ENCODE assay signal across 16 mouse cellular contexts in the genomic region with DNA sequence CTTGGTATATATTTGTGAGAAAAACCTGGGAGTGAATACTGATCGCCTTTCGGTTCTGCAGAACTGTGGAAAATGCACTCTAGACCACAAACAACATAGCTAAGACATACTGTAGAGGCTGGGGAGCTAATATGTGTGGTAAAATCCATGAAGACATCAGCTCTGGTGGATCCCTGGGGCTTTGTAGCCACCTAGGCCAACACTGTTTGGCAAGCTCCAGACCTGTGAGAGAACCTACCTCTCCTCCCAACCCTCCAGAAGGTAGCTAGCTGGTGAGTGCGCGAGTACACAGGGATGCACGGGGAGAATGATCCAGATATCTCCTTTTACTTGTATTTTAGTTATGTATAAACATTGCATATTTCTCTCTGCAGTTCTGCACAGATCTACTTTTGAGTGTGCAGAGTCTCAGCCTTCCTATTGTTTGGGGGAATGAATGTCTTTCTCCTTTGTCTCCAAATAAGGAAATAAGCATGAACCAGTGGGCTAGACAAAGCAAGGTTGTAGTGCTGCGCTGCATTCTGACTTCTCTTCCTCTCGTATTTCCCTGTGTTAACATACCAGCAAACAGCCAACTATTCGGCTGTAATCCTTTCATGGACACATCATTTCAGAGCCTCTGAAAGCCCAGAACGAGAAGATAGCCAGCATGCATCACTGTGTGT.
DNase-seq lines count a peak whose midpoint lies in the region; ATAC-seq and TF ChIP-seq lines count a peak whose summit lies in the region.
"Had no signal": no experiment of that assay in that cellular context is flagged by ENCODE, and none has a peak within 500 bp of the region (broad histone marks: within the 10 kb centered on the region; RNA-seq: fewer than 3 reads in every experiment).

No protein-coding gene starts in this region.

- H3K4me2 ChIP-seq in forebrain, embryonic 15.5 days (replicated peaks), result no peak overlapping the region
- H3K4me2 ChIP-seq in forebrain, embryonic 13.5 days, result no peak overlapping the region
- H3K4me2 ChIP-seq in lung, embryonic 14.5 days, result no peak overlapping the region
- H3K4me2 ChIP-seq in intestine, embryonic 15.5 days (replicated peaks), result no peak overlapping the region
- H3K4me2 ChIP-seq: heart, embryonic 11.5 days; hindbrain, embryonic 15.5 days; kidney, embryonic 15.5 days; midbrain, embryonic 13.5 days; neural tube, embryonic 13.5 days had no signal

- no peak for TF ChIP-seq POLR2A in lung, adult 2 months (IDR thresholded peaks at IDR 0.05; ENCODE audit: borderline replicate concordance, extremely low read depth, low read depth, low read length)
- no peak for TF ChIP-seq POLR2A in cerebellum, adult 2 months (IDR thresholded peaks at IDR 0.05; ENCODE audit: borderline replicate concordance, insufficient read depth, low read length)

- H3K36me3 ChIP-seq in forebrain, embryonic 15.5 days, result 0 out of 2 replicates have a peak, but pooled peaks cover 13% of the 10 kb centered on the region
- H3K36me3 ChIP-seq in forebrain, embryonic 13.5 days (ENCODE audit: poor library complexity, severe bottlenecking), result peaks cover 22% of the 10 kb centered on the region
- H3K36me3 ChIP-seq in lung, embryonic 14.5 days (ENCODE audit: insufficient read depth), result peaks cover 30% of the 10 kb centered on the region
- H3K36me3 ChIP-seq in intestine, embryonic 15.5 days, result 0 out of 2 replicates have a peak, but pooled peaks cover 3% of the 10 kb centered on the region

- no peaks in the 10 kb centered on the region for H3K27me3 ChIP-seq in forebrain, embryonic 15.5 days
- H3K27me3 ChIP-seq in forebrain, embryonic 13.5 days, result no peaks in the 10 kb centered on the region
- no peaks in the 10 kb centered on the region for H3K27me3 ChIP-seq in lung, embryonic 14.5 days (ENCODE audit: insufficient read depth, low read length)
- H3K27me3 ChIP-seq in cerebellum, adult 2 months (ENCODE audit: control insufficient read depth, insufficient read depth, low read length), result no peaks in the 10 kb centered on the region
- H3K27me3 ChIP-seq in intestine, embryonic 15.5 days (replicated peaks), result no peaks in the 10 kb centered on the region
- H3K27me3 ChIP-seq: hindbrain, embryonic 15.5 days; kidney, embryonic 15.5 days; midbrain, embryonic 13.5 days; neural tube, embryonic 13.5 days had no signal

- no peak overlapping the region for H3K4me3 ChIP-seq in forebrain, embryonic 15.5 days
- no peak overlapping the region for H3K4me3 ChIP-seq in forebrain, embryonic 13.5 days
- no peak overlapping the region for H3K4me3 ChIP-seq in lung, embryonic 14.5 days (ENCODE audit: low read depth, low read length)
- no peak overlapping the region for H3K4me3 ChIP-seq in lung, adult 2 months (replicated peaks; ENCODE audit: extremely low read depth, low read depth, low read length)
- H3K4me3 ChIP-seq in cerebellum, adult 2 months (replicated peaks; ENCODE audit: insufficient read depth, low read depth, low read length), result no peak overlapping the region
- H3K4me3 ChIP-seq in intestine, embryonic 15.5 days (replicated peaks), result no peak overlapping the region
- H3K4me3 ChIP-seq: gastrocnemius, adult 2 months; hindbrain, embryonic 15.5 days; kidney, embryonic 15.5 days; midbrain, embryonic 13.5 days; neural tube, embryonic 13.5 days had no signal

- 85% methylated on average over 9 of the region's 9 CpGs for WGBS in forebrain, embryonic 15.5 days
- 82% methylated on average over 9 of the region's 9 CpGs for WGBS in forebrain, embryonic 13.5 days
- WGBS in lung, embryonic 14.5 days, result 63% methylated on average over 9 of the region's 9 CpGs
- WGBS in lung, adult 2 months, result 63% methylated on average over 9 of the region's 9 CpGs
- 58% methylated on average over 9 of the region's 9 CpGs for WGBS in cerebellum, adult 2 months
- 61% methylated on average over 9 of the region's 9 CpGs for WGBS in intestine, embryonic 15.5 days

- H3K9ac ChIP-seq in forebrain, embryonic 15.5 days (replicated peaks), result no peak overlapping the region
- no peak overlapping the region for H3K9ac ChIP-seq in forebrain, embryonic 13.5 days
- H3K9ac ChIP-seq in lung, embryonic 14.5 days, result no peak overlapping the region
- H3K9ac ChIP-seq in intestine, embryonic 15.5 days, result no peak overlapping the region
- H3K9ac ChIP-seq: hindbrain, embryonic 15.5 days; kidney, embryonic 15.5 days; midbrain, embryonic 13.5 days; neural tube, embryonic 13.5 days had no signal

- DNase-seq in lung, embryonic 14.5 days, result peak; percentile 49
- DNase-seq in lung, adult 2 months, result no peak
- peak; percentile 42 to 69 for DNase-seq in cerebellum, adult 2 months
- no peak for DNase-seq in thymus, postnatal 25 days
- DNase-seq in ovary, postnatal 36 days (ENCODE audit: low spot score), result no peak
- DNase-seq: adrenal gland, postnatal 10 days; B cell, adult 2 months; gastrocnemius, adult 2 months had no signal

- TF ChIP-seq CTCF in lung, embryonic 14.5 days (IDR thresholded peaks at IDR 0.05; ENCODE audit: low read depth), result no peak
- no peak for TF ChIP-seq CTCF in lung, adult 2 months (IDR thresholded peaks at IDR 0.05; ENCODE audit: insufficient read depth, low read length)
- no peak for TF ChIP-seq CTCF in cerebellum, adult 2 months (IDR thresholded peaks at IDR 0.05; ENCODE audit: borderline replicate concordance, insufficient read depth, low read depth, low read length)

- H3K27ac ChIP-seq in forebrain, embryonic 15.5 days (replicated peaks), result 0 out of 2 replicates have a peak overlapping the region, but pooled peaks have one; percentile 6
- no peak overlapping the region for H3K27ac ChIP-seq in forebrain, embryonic 13.5 days
- no peak overlapping the region for H3K27ac ChIP-seq in lung, embryonic 14.5 days (ENCODE audit: low read depth)
- H3K27ac ChIP-seq in cerebellum, adult 2 months (ENCODE audit: insufficient read depth, low read length), result no peak overlapping the region
- H3K27ac ChIP-seq in intestine, embryonic 15.5 days, result peak overlapping the region; percentile 80
- H3K27ac ChIP-seq: gastrocnemius, adult 2 months; kidney, embryonic 15.5 days; midbrain, embryonic 13.5 days; neural tube, embryonic 13.5 days had no signal

- ATAC-seq in forebrain, embryonic 15.5 days (replicated peaks), result no peak
- no peak for ATAC-seq in forebrain, embryonic 13.5 days
- ATAC-seq in lung, embryonic 14.5 days (ENCODE audit: insufficient read depth), result no peak
- ATAC-seq in intestine, embryonic 15.5 days, result peak; percentile 27
- ATAC-seq: midbrain, embryonic 13.5 days had no signal

- no peaks in the 10 kb centered on the region for H3K9me3 ChIP-seq in forebrain, embryonic 15.5 days
- no peaks in the 10 kb centered on the region for H3K9me3 ChIP-seq in forebrain, embryonic 13.5 days (replicated peaks)
- no peaks in the 10 kb centered on the region for H3K9me3 ChIP-seq in lung, embryonic 14.5 days (ENCODE audit: low read depth, low read length)
- H3K9me3 ChIP-seq in intestine, embryonic 15.5 days, result no peaks in the 10 kb centered on the region
- H3K9me3 ChIP-seq: hindbrain, embryonic 15.5 days; kidney, embryonic 15.5 days; midbrain, embryonic 13.5 days; neural tube, embryonic 13.5 days had no signal

- no peaks in the 10 kb centered on the region for H3K4me1 ChIP-seq in forebrain, embryonic 15.5 days
- no peaks in the 10 kb centered on the region for H3K4me1 ChIP-seq in forebrain, embryonic 13.5 days
- no peaks in the 10 kb centered on the region for H3K4me1 ChIP-seq in lung, embryonic 14.5 days (ENCODE audit: insufficient read depth)
- peaks cover 22% of the 10 kb centered on the region for H3K4me1 ChIP-seq in lung, adult 2 months (ENCODE audit: control insufficient read depth, insufficient read depth, low read length)
- H3K4me1 ChIP-seq in cerebellum, adult 2 months (ENCODE audit: control insufficient read depth, insufficient read depth, low read length), result peaks cover 11% of the 10 kb centered on the region; the same call in 1 of the 2 replicates
- peaks cover 6% of the 10 kb centered on the region; the same call in 1 of the 2 replicates for H3K4me1 ChIP-seq in intestine, embryonic 15.5 days (replicated peaks)
- H3K4me1 ChIP-seq: kidney, embryonic 15.5 days had no signal

Comparison
In these comparisons a context has a peak if more than half of its experiments do, and no peak if none do; other contexts are left out.
1. H3K27ac ChIP-seq: peak in forebrain, embryonic 15.5 days (single experiment) and intestine, embryonic 15.5 days (single experiment); none in forebrain, embryonic 13.5 days (single experiment), lung, embryonic 14.5 days (single experiment) and cerebellum, adult 2 months (single experiment).
2. DNase-seq: peak in lung, embryonic 14.5 days (single experiment) and cerebellum, adult 2 months (2 of 2); none in lung, adult 2 months (single experiment), thymus, postnatal 25 days (single experiment) and ovary, postnatal 36 days (single experiment).